Mouse (Mus musculus) brain, embryonic 14.5 days (tissue): ENCODE results near the gene Exoc2.

ENCODE experiments used
- CTCF ChIP-seq: fragments of 200-500 bp; IDR thresholded peaks from 2 replicates; pipeline ENCODE4 v1.5.1; 2012; ENCODE audit warnings: inconsistent platforms, mild to moderate bottlenecking, moderate library complexity, borderline replicate concordance; ENCODE audit not compliant: insufficient read depth, insufficient read length; ENCODE audit errors: extremely low read depth
- POLR2A ChIP-seq: fragments of 200-500 bp; IDR thresholded peaks from 2 replicates; pipeline ENCODE4 v1.6.1; 2012; ENCODE audit warnings: mild to moderate bottlenecking, inconsistent platforms, borderline replicate concordance; ENCODE audit not compliant: poor library complexity, insufficient read depth, insufficient read length, severe bottlenecking; ENCODE audit errors: extremely low read depth

DNA sequence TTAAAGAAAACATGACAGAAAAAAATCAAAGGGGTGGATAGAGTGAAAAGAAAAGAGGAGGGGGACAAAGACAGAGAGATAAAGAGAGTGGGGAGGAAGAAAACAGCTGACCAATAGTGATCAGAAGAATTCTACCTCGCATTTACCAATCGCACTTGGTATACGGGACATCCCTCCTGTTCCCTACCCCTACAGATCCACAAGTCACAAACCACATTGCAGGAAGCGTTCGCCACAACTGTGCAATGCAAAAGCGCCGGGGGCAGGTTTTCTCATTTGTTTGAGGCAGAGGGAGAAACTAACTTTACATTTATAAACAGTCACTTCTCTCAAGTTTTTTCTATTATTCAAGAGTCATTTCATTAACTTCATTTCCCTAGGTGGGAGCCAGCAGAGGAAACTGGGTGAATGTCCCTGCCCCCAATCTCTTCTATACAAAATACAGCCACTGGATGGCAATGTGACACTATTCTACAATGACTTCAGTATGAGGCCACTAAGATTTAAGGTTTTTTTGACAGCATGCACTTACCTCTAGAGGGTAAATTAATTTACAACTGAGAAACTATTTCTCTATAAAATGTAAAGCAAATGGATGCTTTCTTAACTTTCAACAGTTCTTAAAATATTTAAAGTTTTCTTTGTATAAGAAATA, 72.4 kb downstream of the Exoc2 start:
- TF ChIP-seq POLR2A (no peak), CTCF (peak; percentile 5; the same call in 1 of the 2 replicates)
